Mouse (Mus musculus): ENCODE data around the gene Plekhg5.

DNA sequence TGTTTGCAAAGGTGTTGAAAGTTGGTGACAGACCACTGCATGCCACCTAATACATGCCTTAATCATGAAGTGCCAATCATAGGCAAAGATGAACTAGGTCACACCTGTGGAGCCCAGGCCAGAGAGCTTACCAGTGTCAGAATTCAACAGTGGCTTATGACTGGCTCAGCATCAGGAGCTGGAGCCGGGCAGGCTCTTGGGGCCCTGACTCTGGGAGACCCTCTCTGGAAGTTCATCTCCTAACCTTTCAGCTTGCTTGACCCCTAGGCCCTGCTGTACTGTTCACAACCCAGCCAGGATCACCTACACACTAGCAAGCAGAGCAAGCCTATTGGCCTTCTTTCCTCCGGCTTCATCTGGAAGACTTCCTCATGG lies 64.6 kb downstream of the Plekhg5 start:
- no peak for TF ChIP-seq CTCF (IDR thresholded peaks at IDR 0.05; ENCODE audit: low read depth)
- no peak for TF ChIP-seq EP300 (IDR thresholded peaks at IDR 0.05; ENCODE audit: low read depth)

Data from liver, postnatal 0 days (tissue).